Comparison of ENCODE assay signal across 8 mouse cellular contexts in the genomic region with DNA sequence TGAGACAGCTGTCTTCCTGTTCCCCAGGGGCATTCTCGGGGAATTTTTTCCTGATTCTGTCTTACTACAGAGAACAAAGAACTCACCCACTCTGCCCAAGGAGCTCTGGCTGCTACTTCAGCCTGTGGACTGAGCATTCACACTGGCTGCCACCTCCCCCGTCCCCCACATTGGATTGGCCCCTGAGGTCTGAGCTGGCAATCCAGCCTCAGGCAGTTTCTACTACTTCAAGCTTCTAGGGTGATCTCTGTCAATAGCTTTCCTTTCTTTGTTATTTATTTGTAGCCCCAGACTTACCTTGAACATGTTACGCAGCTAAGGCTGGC. TPM values are rescaled to one million over a fixed set of nuclear protein-coding genes. Genes with fewer than 3 reads are reported as not detected.
DNase-seq lines count a peak whose midpoint lies in the region; ATAC-seq and TF ChIP-seq lines count a peak whose summit lies in the region.

No protein-coding gene starts in this region.

- H3K27ac ChIP-seq in kidney, embryonic 14.5 days (ENCODE audit: low read depth, low read length) = peak overlapping the region; percentile 78
- peak overlapping the region; percentile 70 for H3K27ac ChIP-seq in embryonic facial prominence, embryonic 12.5 days
- peak overlapping the region; percentile 94 for H3K27ac ChIP-seq in intestine, postnatal 0 days (ENCODE audit: low read depth, low read length)
- H3K27ac ChIP-seq in midbrain, embryonic 16.5 days (ENCODE audit: low read length) = peak overlapping the region; percentile 54; the same call in 1 of the 2 replicates

- no peaks in the 10 kb centered on the region for H3K27me3 ChIP-seq in kidney, embryonic 14.5 days (ENCODE audit: control insufficient read depth, insufficient read depth, low read length)
- no peaks in the 10 kb centered on the region for H3K27me3 ChIP-seq in embryonic facial prominence, embryonic 12.5 days
- no peaks in the 10 kb centered on the region for H3K27me3 ChIP-seq in intestine, postnatal 0 days (replicated peaks; ENCODE audit: control insufficient read depth, insufficient read depth, low read length)
- H3K27me3 ChIP-seq in midbrain, embryonic 16.5 days (ENCODE audit: control insufficient read depth, insufficient read depth, low read depth, low read length) = no peaks in the 10 kb centered on the region

- H3K4me2 ChIP-seq in kidney, embryonic 14.5 days (replicated peaks; ENCODE audit: low read depth, low read length) = peak overlapping the region; percentile 91
- peak overlapping the region; percentile 85 for H3K4me2 ChIP-seq in embryonic facial prominence, embryonic 12.5 days (replicated peaks)
- H3K4me2 ChIP-seq in intestine, postnatal 0 days (replicated peaks; ENCODE audit: low read depth) = peak overlapping the region; percentile 97
- H3K4me2 ChIP-seq in midbrain, embryonic 16.5 days (ENCODE audit: low read length) = peak overlapping the region; percentile 96

- H3K9ac ChIP-seq in kidney, embryonic 14.5 days (ENCODE audit: low read depth, low read length) = peak overlapping the region; percentile 76
- peak overlapping the region; percentile 85 for H3K9ac ChIP-seq in embryonic facial prominence, embryonic 12.5 days
- H3K9ac ChIP-seq in intestine, postnatal 0 days (ENCODE audit: low read depth, low read length) = peak overlapping the region; percentile 83
- peak overlapping the region; percentile 55 for H3K9ac ChIP-seq in midbrain, embryonic 16.5 days (ENCODE audit: low read depth, low read length)

- no peak for TF ChIP-seq CTCF in intestine, postnatal 0 days (IDR thresholded peaks at IDR 0.05; ENCODE audit: low read depth)

- 25% methylated on average over 3 of the region's 3 CpGs for WGBS in kidney, embryonic 14.5 days
- 22% methylated on average over 3 of the region's 3 CpGs for WGBS in embryonic facial prominence, embryonic 12.5 days
- 20% methylated on average over 3 of the region's 3 CpGs for WGBS in intestine, postnatal 0 days
- WGBS in midbrain, embryonic 16.5 days = 26% methylated on average over 3 of the region's 3 CpGs

- no peak for ATAC-seq in kidney, embryonic 14.5 days (ENCODE audit: low FRiP score, low TSS enrichment)
- no peak for ATAC-seq in embryonic facial prominence, embryonic 12.5 days (ENCODE audit: insufficient number of reproducible peaks, insufficient read depth, low FRiP score, low TSS enrichment)
- no peak for ATAC-seq in intestine, postnatal 0 days
- no peak for ATAC-seq in midbrain, embryonic 16.5 days

- peaks cover 26% of the 10 kb centered on the region for H3K4me1 ChIP-seq in kidney, embryonic 14.5 days (ENCODE audit: control insufficient read depth, insufficient read depth, low read length)
- H3K4me1 ChIP-seq in embryonic facial prominence, embryonic 12.5 days = peaks cover 31% of the 10 kb centered on the region
- H3K4me1 ChIP-seq in intestine, postnatal 0 days (replicated peaks; ENCODE audit: control insufficient read depth, insufficient read depth, low read length) = peaks cover 25% of the 10 kb centered on the region
- peaks cover 29% of the 10 kb centered on the region for H3K4me1 ChIP-seq in midbrain, embryonic 16.5 days (ENCODE audit: control insufficient read depth, insufficient read depth, low read length)

- H3K9me3 ChIP-seq in kidney, embryonic 14.5 days (ENCODE audit: control insufficient read depth, low read length) = no peaks in the 10 kb centered on the region
- no peaks in the 10 kb centered on the region for H3K9me3 ChIP-seq in embryonic facial prominence, embryonic 12.5 days
- no peaks in the 10 kb centered on the region for H3K9me3 ChIP-seq in intestine, postnatal 0 days (ENCODE audit: control insufficient read depth)
- H3K9me3 ChIP-seq in midbrain, embryonic 16.5 days (replicated peaks; ENCODE audit: control insufficient read depth, low read length, poor library complexity, severe bottlenecking) = no peaks in the 10 kb centered on the region

- no peak for DNase-seq in kidney, adult 9 months
- DNase-seq in left cerebral cortex, adult 18-20 months (ENCODE audit: low spot score in 2 of 2) = no peak
- no peak for DNase-seq in Muller cell, postnatal 12 days (ENCODE audit: inconsistent ontology term)
- DNase-seq in testis, postnatal 10 days (ENCODE audit: low spot score) = no peak

- H3K36me3 ChIP-seq in kidney, embryonic 14.5 days (ENCODE audit: control insufficient read depth, insufficient read depth, low read length) = peaks cover 47% of the 10 kb centered on the region
- peaks cover 45% of the 10 kb centered on the region for H3K36me3 ChIP-seq in embryonic facial prominence, embryonic 12.5 days
- H3K36me3 ChIP-seq in intestine, postnatal 0 days (ENCODE audit: control insufficient read depth, insufficient read depth) = peaks cover 48% of the 10 kb centered on the region
- H3K36me3 ChIP-seq in midbrain, embryonic 16.5 days (ENCODE audit: control insufficient read depth, insufficient read depth, low read length) = peaks cover 20% of the 10 kb centered on the region

- H3K4me3 ChIP-seq in kidney, embryonic 14.5 days (ENCODE audit: low read length) = peak overlapping the region; percentile 80
- H3K4me3 ChIP-seq in embryonic facial prominence, embryonic 12.5 days = peak overlapping the region; percentile 95
- H3K4me3 ChIP-seq in intestine, postnatal 0 days (ENCODE audit: low read depth, low read length) = peak overlapping the region; percentile 92
- H3K4me3 ChIP-seq in midbrain, embryonic 16.5 days (ENCODE audit: low read depth, low read length) = peak overlapping the region; percentile 91

RNA-seq across cellular contexts. Expression of gene Slc25a10, which starts 1.2 kb away (rescaled TPM):
- polyA plus RNA-seq in kidney, embryonic 14.5 days (2014; fragmentation: Nextera tagmentation; extraction: Ambion mirVana) = 65.3 and 79.1 TPM in 2 replicates
- polyA plus RNA-seq in embryonic facial prominence, embryonic 12.5 days (2016; fragmentation: Nextera tagmentation; extraction: Ambion mirVana) = 52.6 and 57.4 TPM in 2 replicates
- polyA plus RNA-seq in intestine, postnatal 0 days (2015; fragmentation: Nextera tagmentation; extraction: Ambion mirVana) = 139 and 143 TPM in 2 replicates
- polyA plus RNA-seq in midbrain, embryonic 16.5 days (2015; fragmentation: Nextera tagmentation; extraction: Ambion mirVana) = 23.1 and 24.8 TPM in 2 replicates
- total RNA-seq in left cerebral cortex, adult 18-20 months (2021) = 10 to 100 TPM; 19.6 to 22.6 TPM

RNA-seq across cellular contexts. Expression of gene Mrpl12, which starts 8.4 kb away (rescaled TPM):
- 176 and 218 TPM in 2 replicates for polyA plus RNA-seq in kidney, embryonic 14.5 days (2014; fragmentation: Nextera tagmentation; extraction: Ambion mirVana)
- 126 and 128 TPM in 2 replicates for polyA plus RNA-seq in embryonic facial prominence, embryonic 12.5 days (2016; fragmentation: Nextera tagmentation; extraction: Ambion mirVana)
- polyA plus RNA-seq in intestine, postnatal 0 days (2015; fragmentation: Nextera tagmentation; extraction: Ambion mirVana) = 204 and 208 TPM in 2 replicates
- polyA plus RNA-seq in midbrain, embryonic 16.5 days (2015; fragmentation: Nextera tagmentation; extraction: Ambion mirVana) = 118 and 130 TPM in 2 replicates
- 10 to 100 TPM; 64.4 to 74.4 TPM for total RNA-seq in left cerebral cortex, adult 18-20 months (2021)

RNA-seq across cellular contexts. Expression of gene Arl16, which starts 25.4 kb away (rescaled TPM):
- polyA plus RNA-seq in kidney, embryonic 14.5 days (2014; fragmentation: Nextera tagmentation; extraction: Ambion mirVana) = 46.4 and 51.5 TPM in 2 replicates
- 62.9 and 64.2 TPM in 2 replicates for polyA plus RNA-seq in embryonic facial prominence, embryonic 12.5 days (2016; fragmentation: Nextera tagmentation; extraction: Ambion mirVana)
- polyA plus RNA-seq in intestine, postnatal 0 days (2015; fragmentation: Nextera tagmentation; extraction: Ambion mirVana) = 22.8 and 23.3 TPM in 2 replicates
- polyA plus RNA-seq in midbrain, embryonic 16.5 days (2015; fragmentation: Nextera tagmentation; extraction: Ambion mirVana) = 51.5 and 58.7 TPM in 2 replicates
- total RNA-seq in left cerebral cortex, adult 18-20 months (2021) = 10 to 100 TPM; 47.2 to 49.7 TPM

RNA-seq across cellular contexts. Expression of gene Ccdc137, which starts 34.9 kb away (rescaled TPM):
- 27.4 and 32.8 TPM in 2 replicates for polyA plus RNA-seq in kidney, embryonic 14.5 days (2014; fragmentation: Nextera tagmentation; extraction: Ambion mirVana)
- polyA plus RNA-seq in embryonic facial prominence, embryonic 12.5 days (2016; fragmentation: Nextera tagmentation; extraction: Ambion mirVana) = 41.8 and 42.2 TPM in 2 replicates
- 14.1 and 16.0 TPM in 2 replicates for polyA plus RNA-seq in intestine, postnatal 0 days (2015; fragmentation: Nextera tagmentation; extraction: Ambion mirVana)
- polyA plus RNA-seq in midbrain, embryonic 16.5 days (2015; fragmentation: Nextera tagmentation; extraction: Ambion mirVana) = 25.4 and 28.2 TPM in 2 replicates
- 10 to 100 TPM; 26.4 to 29.1 TPM for total RNA-seq in left cerebral cortex, adult 18-20 months (2021)

RNA-seq across cellular contexts. Expression of gene Oxld1, which starts 35.0 kb away (rescaled TPM):
- polyA plus RNA-seq in kidney, embryonic 14.5 days (2014; fragmentation: Nextera tagmentation; extraction: Ambion mirVana) = 14.8 and 18.2 TPM in 2 replicates
- polyA plus RNA-seq in embryonic facial prominence, embryonic 12.5 days (2016; fragmentation: Nextera tagmentation; extraction: Ambion mirVana) = 11.2 and 12.0 TPM in 2 replicates
- polyA plus RNA-seq in intestine, postnatal 0 days (2015; fragmentation: Nextera tagmentation; extraction: Ambion mirVana) = 15.5 and 17.6 TPM in 2 replicates
- 10.9 and 11.7 TPM in 2 replicates for polyA plus RNA-seq in midbrain, embryonic 16.5 days (2015; fragmentation: Nextera tagmentation; extraction: Ambion mirVana)
- 10 to 100 TPM; 13.0 to 16.4 TPM for total RNA-seq in left cerebral cortex, adult 18-20 months (2021)
